Mouse (Mus musculus) adrenal gland, adult 8-10 months (tissue): ENCODE results near the gene Exd1. TPM values are rescaled to one million over a fixed set of nuclear protein-coding genes. Genes with fewer than 3 reads are reported as not detected.
"Not testable (repeated sequence)": the region's sequence is repeated elsewhere in the genome, so short reads cannot be mapped to it uniquely, and the experiment has no call there.

Source experiments
- DNase-seq: peaks from one replicate; pipeline ENCODE4 v3.0.0; 2022
- total RNA-seq, 4 experiments: library from RNA; stranded (reverse); gene quantifications; 2 replicates each; pipeline ENCODE4 v1.2.4; 2022

The Exd1 gene
- total RNA-seq, 4 experiments from 2014 or later = 0.99 to 2.1 (median 1.1) TPM

- DNase-seq = no peak
These were observed 8.6 kb downstream of the Exd1 start for GRCm38 (mm10) chr2:119538802-119539201.

- no peak for DNase-seq
These were observed 22.0 kb downstream of the Exd1 start for GRCm38 (mm10) chr2:119525422-119525821.

DNA sequence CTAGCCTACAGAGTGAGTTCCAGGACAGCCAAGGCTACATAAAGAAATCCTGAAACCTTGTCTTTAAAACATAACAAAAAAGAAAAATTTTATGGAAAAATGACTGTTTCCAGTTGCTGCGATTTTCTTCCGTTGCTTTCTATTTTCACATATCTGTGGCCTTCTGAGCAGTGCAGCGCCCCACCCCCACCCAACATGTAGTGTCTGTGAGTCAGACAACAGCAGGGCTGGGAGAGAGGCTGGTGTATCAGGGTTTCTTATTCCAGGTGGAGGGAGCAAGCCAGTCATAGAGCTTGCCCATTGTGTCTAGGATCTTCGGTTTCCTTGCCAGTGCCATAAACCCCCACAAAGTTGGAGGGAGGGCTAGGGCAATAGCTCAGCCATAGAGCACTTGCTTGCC is 23.6 kb downstream of the Exd1 start:
- no peak for DNase-seq

DNA sequence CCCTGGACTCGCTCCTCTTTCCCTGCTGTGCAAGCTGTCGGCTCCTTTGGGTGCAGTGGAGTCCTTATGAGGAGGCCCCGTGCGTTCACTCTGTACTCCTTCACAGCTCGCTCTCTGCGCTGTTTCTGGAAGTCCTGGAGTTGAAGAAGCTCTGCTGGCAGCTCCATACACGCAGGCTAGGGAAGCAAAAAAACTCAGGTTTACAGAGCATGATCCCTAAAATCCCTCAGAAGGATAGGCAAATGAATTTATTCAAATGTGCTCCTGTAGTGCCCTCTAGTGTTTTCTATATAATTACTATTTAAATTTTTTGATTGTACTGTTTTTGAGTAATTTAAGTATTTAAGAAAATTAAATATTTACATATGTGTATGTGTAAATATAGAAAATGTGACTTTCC is 26.9 kb downstream of the Exd1 start:
- no peak for DNase-seq

DNA sequence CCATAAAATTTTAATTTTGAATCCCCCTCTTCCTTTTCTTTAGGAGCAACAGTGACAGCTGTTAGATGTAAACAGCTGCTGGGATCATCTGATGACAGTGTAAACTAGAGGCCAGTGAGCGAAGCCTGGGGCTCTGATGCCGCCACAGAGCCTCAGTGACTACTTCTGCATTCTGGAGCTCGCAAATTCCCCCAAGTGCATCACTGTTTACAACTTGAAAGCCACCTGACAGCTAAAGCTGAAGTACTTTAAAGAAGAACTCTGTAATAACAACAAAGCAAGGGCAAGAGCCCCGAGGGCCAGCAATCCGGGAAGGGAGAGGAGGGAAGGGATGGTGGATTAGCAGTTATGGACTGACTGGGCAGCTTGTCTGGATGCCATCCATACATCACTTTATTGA is 30.6 kb downstream of the Exd1 start:
- DNase-seq = no peak

DNA sequence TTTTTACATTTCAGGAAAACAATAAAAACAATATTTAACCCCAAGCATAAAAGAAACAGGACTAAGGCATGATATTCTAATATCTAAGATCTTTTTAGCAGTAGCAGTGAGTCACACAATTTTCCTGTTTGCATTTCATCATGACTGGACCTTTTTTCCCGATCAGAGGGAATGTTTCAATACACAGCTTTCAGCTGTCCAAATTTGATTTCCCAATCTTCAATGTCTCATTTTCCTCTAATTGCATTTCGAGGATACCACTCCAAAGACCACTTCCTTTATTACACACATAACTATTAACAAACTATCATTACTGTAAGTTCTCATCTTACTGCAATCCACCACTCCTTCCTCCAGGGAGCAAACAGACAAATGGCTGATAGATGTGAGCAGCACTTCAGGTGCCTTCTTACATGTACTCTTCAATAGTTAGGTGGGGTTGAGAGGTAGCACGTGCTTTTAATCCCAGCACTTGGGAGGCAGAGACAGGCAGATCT is 33.4 kb downstream of the Exd1 start:
- DNase-seq = no peak

DNA sequence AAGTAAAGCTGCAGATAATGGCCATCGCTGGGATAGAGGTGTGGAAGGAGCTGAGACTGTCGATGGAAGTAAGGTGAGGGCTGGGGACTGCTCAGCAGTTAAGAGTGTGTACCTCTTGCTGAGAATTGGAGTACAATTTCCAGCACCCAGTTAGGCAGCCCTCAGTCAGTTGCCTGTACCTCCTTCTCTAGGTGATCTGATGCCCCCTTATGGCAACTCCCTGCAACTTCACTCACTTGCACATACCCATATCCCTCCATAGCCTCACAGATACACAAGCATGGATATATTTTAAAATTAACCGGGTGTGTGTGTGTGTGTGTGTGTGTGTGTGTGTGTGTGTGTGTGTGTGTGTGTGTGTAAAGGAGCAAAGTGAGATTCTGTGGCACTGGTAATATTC is 35.1 kb downstream of the Exd1 start:
- no peak for DNase-seq

GRCm38 (mm10) chr2:119510856-119511255 is 36.6 kb downstream of the Exd1 start:
- no peak for DNase-seq

DNA sequence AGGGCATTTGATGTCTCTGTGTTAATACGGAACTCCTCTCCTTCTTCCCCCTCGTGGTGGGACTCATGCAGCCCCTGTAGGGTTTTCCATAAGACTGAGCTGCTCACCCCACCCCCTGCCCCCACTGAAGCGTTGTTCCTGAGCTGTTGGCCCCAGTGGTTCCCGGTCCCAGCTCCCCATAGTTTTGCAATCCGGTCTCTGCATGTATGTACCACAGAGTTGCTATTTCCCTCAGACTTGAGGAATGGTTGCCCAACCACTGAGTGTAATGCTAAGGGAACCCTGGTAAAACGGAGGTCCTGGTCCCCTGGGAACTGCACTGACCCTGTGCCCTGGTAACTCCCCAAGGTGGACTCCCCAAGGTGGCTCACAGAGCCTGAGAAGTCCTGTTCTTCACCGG is 38.9 kb downstream of the Exd1 start:
- not testable (repeated sequence) for DNase-seq

DNA sequence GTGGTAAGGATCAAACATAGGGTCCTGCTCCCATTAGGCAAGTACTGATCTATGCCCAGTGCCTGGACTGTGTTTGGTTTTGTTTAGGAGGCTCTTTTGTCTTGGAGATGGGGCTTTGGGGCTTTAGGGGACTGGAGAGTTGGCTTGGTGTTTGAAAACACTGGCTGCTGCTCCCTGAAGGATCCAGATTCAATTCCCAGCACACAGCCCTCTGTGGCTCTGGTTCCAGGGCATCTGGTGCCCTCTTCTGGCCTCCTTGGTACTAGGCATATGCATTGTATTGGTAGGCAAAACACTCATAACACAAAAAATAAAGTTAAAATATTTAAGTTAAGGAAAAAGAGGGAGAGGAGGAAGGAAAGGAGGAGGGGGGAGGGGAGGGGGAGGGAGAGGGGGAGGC is 40.3 kb downstream of the Exd1 start:
- DNase-seq = no peak

GRCm38 (mm10) chr2:119500965-119501652 is 46.3 kb downstream of the Exd1 start:
- DNase-seq = no peak

- no peak for DNase-seq
These were observed 48.6 kb downstream of the Exd1 start for GRCm38 (mm10) chr2:119498859-119499258.

GRCm38 (mm10) chr2:119496082-119496481 is 51.3 kb downstream of the Exd1 start:
- DNase-seq = no peak

DNA sequence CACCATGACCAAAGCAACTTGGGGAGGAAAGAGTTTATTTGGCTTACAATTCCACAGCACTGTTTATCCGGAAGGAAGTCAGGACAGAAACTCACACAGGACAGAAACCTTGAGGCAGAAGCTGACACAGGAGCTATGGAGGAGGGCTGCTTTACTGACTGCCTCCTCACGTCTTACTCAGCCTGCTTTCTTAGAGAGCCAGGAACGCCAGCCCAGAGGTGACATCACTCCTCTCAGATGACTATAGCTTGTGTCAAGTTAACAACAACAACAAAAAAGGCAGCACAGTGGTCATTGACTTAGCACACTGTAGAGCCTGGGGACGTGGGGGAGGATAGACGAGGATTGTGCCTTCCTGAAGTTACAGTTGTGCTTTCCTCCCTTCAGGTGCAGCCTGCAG is 55.5 kb downstream of the Exd1 start:
- DNase-seq = peak; percentile 20

DNA sequence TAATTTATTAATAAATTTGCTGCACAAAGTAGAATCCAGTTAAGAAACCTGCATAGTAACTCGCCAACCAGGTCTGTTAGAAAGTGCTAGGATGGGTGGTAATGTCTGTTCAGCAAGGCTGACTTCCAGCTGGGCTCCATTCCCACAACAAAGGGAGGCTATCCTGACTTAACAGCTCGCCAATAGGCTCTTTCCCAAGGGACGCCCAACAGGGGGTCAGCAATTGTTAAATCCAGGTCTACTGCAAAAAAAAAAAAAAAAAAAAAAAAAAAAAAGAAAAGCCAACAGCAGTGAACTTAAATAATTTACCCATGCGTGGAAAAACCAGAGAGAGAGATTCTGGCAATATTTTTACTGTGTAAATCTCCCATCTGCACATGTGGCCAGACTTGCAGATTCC is 60.9 kb downstream of the Exd1 start:
- DNase-seq = no peak

GRCm38 (mm10) chr2:119482307-119482706 is 65.1 kb downstream of the Exd1 start:
- DNase-seq = no peak

DNA sequence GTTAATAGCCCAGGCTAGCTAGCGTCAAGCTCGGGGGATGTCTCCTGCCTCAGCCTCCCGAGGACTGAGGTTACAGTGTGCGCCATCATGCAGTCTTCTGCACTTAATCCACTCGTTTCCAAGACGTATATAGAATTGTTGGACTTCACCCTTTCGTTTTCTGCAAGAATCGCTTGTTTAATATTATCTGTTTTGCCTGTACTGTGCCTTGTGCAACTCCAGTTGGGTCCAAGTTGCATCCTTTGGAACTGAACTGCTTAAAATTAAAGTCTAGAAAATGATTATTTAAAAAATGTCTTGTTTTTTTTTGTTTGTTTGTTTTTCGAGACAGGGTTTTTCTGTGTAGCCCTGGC is 69.1 kb downstream of the Exd1 start:
- no peak for DNase-seq

DNA sequence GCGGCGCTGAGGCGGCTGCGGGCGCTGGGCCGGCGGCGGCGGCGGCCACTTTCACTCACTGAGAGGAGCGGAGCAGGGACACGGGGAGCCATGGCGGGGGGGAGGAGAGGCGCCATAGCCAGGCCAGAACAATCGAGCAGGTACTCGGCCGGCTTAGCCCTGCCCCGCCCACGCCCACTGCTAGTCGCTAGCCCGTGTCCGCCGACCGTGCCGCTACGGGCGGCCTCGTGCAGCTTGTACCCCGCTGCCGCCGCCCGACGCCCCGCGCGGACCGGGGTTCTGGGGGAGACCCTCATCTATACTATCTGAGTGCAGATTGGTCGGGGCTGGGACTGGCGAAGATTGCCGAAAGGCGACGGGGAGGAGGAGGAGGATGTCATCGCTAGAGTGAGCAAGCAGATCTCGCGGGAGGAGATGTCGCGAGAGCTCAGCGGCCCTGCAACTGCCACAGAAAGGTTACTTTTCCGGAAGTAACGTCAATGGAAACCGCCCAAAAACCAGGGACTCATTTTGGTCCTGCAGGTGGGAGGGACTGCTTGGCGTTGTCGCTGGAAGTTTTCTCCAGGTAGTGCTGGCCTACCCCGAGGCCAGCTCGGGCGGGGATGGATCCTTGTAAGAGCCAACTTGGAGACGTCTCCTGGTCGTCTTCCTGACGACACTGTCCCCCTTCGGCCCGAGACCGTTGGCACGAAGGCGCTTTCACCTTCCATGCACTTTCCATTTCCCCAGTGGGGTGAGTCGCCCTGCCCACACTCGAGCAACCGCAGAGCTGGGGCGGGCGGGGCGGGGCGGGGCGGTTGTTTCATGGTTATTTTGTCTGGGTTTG is 69.6 kb downstream of the Exd1 start, which contains the start of gene Ino80:
TSS of gene Ino80 (minus strand) at position 117 of the 826 bp plus-strand sequence.
- DNase-seq = peak; percentile 98

GRCm38 (mm10) chr2:119476621-119477391 is 70.6 kb downstream of the Exd1 start:
- peak; percentile 79 for DNase-seq

DNA sequence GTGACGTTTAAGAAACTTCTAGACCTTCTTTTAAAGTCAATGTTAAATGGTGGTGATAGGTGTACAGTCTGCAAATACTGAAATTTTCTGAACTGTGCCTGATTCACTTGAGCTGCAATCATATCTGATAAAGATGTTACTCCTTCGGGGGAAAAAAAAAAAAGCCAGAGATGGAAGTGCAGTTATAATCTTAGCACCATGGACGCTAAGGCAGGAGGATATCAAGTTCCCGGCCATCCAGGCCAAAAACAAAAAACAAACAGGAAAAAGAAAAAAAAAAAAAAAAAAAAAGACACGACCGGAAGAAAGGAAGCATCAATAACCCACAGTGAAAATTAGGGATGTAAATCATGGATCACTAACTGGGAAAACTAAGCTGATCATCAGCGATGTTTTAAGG is 71.3 kb downstream of the Exd1 start:
- DNase-seq = no peak
